Mouse (Mus musculus): ENCODE results near the gene Ahsg. TPM values are rescaled to one million over a fixed set of nuclear protein-coding genes. Genes with fewer than 3 reads are reported as not detected.

Ahsg gene
- 0.55 and 1.6 TPM in 2 replicates for polyA plus RNA-seq (2015; fragmentation: Nextera tagmentation; extraction: Ambion mirVana)

GRCm38 (mm10) chr16:22890683-22891510 lies at the start of gene Ahsg:
Gene Ahsg (plus strand): TSS chr16:22891277.
- Histone ChIP-seq H3K4me2 (replicated peaks; ENCODE audit: low read depth) (no peak within 1 kb of the TSS), H3K27me3 (replicated peaks; ENCODE audit: control insufficient read depth, insufficient read depth, low read length) (no peaks in the 10 kb centered on the region), H3K9ac (ENCODE audit: low read depth, low read length) (no peak within 1 kb of the TSS), H3K27ac (ENCODE audit: low read depth, low read length) (no peak within 1 kb of the TSS), H3K4me1 (replicated peaks; ENCODE audit: control insufficient read depth, insufficient read depth, low read length) (no peaks in the 10 kb centered on the region), H3K36me3 (ENCODE audit: control insufficient read depth, insufficient read depth) (no peaks in the 10 kb centered on the region), H3K9me3 (ENCODE audit: control insufficient read depth) (no peaks in the 10 kb centered on the region), H3K4me3 (ENCODE audit: low read depth, low read length) (no peak within 1 kb of the TSS)
- 83% methylated on average over 11 of the region's 11 CpGs for WGBS
- TF ChIP-seq CTCF (IDR thresholded peaks at IDR 0.05; ENCODE audit: low read depth): no peak
- ATAC-seq: no peak

DNA sequence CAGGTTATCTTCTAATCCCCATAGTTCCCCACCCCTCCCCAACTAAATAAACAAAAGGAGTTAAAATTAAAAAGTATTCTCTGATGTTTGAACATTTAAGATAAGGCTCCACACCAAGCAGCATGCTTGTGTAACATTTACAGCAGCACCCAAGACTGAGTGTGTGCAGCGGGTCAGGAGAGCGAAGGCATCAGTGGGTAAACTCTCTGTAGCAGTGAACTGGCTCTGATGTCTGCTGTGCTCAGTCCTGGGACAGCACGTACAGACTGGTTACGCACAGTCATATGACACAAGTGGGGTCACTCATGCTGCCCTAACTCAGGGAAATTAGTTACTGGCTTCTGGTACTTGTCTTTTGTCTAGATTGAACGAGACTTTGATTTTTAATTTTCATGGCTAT lies 48.2 kb upstream of the Ahsg start:
- H3K4me3 ChIP-seq (ENCODE audit: low read depth, low read length): no peak overlapping the region
- H3K27ac ChIP-seq (ENCODE audit: low read depth, low read length): no peak overlapping the region
- no peaks in the 10 kb centered on the region for H3K4me1 ChIP-seq (replicated peaks; ENCODE audit: control insufficient read depth, insufficient read depth, low read length)
- no peak overlapping the region for H3K9ac ChIP-seq (ENCODE audit: low read depth, low read length)
- peaks cover 17% of the 10 kb centered on the region; the same call in 1 of the 2 replicates for H3K36me3 ChIP-seq (ENCODE audit: control insufficient read depth, insufficient read depth)
- H3K27me3 ChIP-seq (replicated peaks; ENCODE audit: control insufficient read depth, insufficient read depth, low read length): no peaks in the 10 kb centered on the region
- 78% methylated on average over 5 of the region's 5 CpGs for WGBS
- no peaks in the 10 kb centered on the region for H3K9me3 ChIP-seq (ENCODE audit: control insufficient read depth)
- TF ChIP-seq CTCF (IDR thresholded peaks at IDR 0.05; ENCODE audit: low read depth): no peak
- no peak overlapping the region for H3K4me2 ChIP-seq (replicated peaks; ENCODE audit: low read depth)
- no peak for ATAC-seq

GRCm38 (mm10) chr16:22844061-22844801 lies 46.8 kb upstream of the Ahsg start:
- no peak for TF ChIP-seq CTCF (IDR thresholded peaks at IDR 0.05; ENCODE audit: low read depth)
- Histone ChIP-seq H3K4me3 (ENCODE audit: low read depth, low read length) (peak overlapping the region; percentile 49), H3K9ac (ENCODE audit: low read depth, low read length) (peak overlapping the region; percentile 59), H3K27ac (ENCODE audit: low read depth, low read length) (peak overlapping the region; percentile 50), H3K9me3 (ENCODE audit: control insufficient read depth) (no peaks in the 10 kb centered on the region), H3K4me2 (replicated peaks; ENCODE audit: low read depth) (peak overlapping the region; percentile 96), H3K36me3 (ENCODE audit: control insufficient read depth, insufficient read depth) (peaks cover 8% of the 10 kb centered on the region; the same call in 1 of the 2 replicates), H3K4me1 (replicated peaks; ENCODE audit: control insufficient read depth, insufficient read depth, low read length) (no peaks in the 10 kb centered on the region), H3K27me3 (replicated peaks; ENCODE audit: control insufficient read depth, insufficient read depth, low read length) (no peaks in the 10 kb centered on the region)
- peak; percentile 84 for ATAC-seq
- 2% methylated on average over 25 of the region's 26 CpGs for WGBS

DNA sequence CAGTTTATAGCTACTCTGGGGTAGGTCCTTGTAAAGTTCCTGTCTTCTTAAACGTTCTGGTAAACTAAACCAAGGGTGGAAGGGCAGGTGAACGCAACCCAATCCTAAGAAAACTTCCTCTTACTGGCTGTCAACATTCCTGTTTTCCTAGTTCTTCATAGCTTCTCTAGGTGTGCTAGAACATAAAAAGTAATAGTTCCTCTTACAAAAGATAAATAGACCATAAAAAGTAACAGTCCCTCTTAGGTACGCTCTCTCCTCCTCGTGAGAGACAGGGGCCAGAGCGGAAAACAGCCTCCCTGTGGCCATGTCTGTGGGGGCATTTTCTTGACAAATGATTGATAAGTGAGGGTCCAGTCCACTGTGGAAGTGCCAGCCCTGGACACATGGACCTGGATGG lies 46.2 kb upstream of the Ahsg start:
- peak; percentile 54 for ATAC-seq
- Histone ChIP-seq H3K4me1 (replicated peaks; ENCODE audit: control insufficient read depth, insufficient read depth, low read length) (no peaks in the 10 kb centered on the region), H3K4me3 (ENCODE audit: low read depth, low read length) (peak overlapping the region; percentile 49), H3K36me3 (ENCODE audit: control insufficient read depth, insufficient read depth) (peaks cover 7% of the 10 kb centered on the region; the same call in 1 of the 2 replicates), H3K27ac (ENCODE audit: low read depth, low read length) (peak overlapping the region; percentile 50; the same call in 1 of the 2 replicates), H3K27me3 (replicated peaks; ENCODE audit: control insufficient read depth, insufficient read depth, low read length) (no peaks in the 10 kb centered on the region), H3K4me2 (replicated peaks; ENCODE audit: low read depth) (peak overlapping the region; percentile 96), H3K9ac (ENCODE audit: low read depth, low read length) (0 out of 2 replicates have a peak overlapping the region, but pooled peaks have one; percentile 59), H3K9me3 (ENCODE audit: control insufficient read depth) (no peaks in the 10 kb centered on the region)
- WGBS: 24% methylated on average over 5 of the region's 5 CpGs
- TF ChIP-seq CTCF (IDR thresholded peaks at IDR 0.05; ENCODE audit: low read depth): no peak

GRCm38 (mm10) chr16:22845481-22845880 lies 45.6 kb upstream of the Ahsg start:
- TF ChIP-seq CTCF (IDR thresholded peaks at IDR 0.05; ENCODE audit: low read depth): no peak
- peaks cover 7% of the 10 kb centered on the region; the same call in 1 of the 2 replicates for H3K36me3 ChIP-seq (ENCODE audit: control insufficient read depth, insufficient read depth)
- H3K4me1 ChIP-seq (replicated peaks; ENCODE audit: control insufficient read depth, insufficient read depth, low read length): no peaks in the 10 kb centered on the region

DNA sequence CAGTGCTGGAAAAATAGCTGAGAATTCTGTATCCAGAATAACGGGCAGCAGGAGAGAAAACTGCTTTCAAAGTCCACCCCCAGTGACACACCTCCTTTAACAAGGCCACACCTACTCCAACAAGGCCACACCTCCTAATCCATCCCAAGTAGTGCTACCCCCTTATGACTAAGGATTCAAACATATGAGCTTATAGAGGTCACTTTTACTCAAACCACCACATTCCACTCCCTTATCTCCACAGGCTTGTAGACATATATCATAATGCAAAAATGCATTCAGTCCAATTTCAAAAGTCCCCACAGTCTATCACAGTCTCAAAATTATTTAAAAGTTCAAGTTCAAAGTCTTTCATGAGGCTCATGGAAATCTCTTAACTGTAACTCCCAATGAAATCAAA lies 43.4 kb upstream of the Ahsg start:
- H3K4me3 ChIP-seq (ENCODE audit: low read depth, low read length): no peak overlapping the region
- no peak overlapping the region for H3K4me2 ChIP-seq (replicated peaks; ENCODE audit: low read depth)
- no peak for ATAC-seq
- H3K4me1 ChIP-seq (replicated peaks; ENCODE audit: control insufficient read depth, insufficient read depth, low read length): no peaks in the 10 kb centered on the region
- no peak for TF ChIP-seq CTCF (IDR thresholded peaks at IDR 0.05; ENCODE audit: low read depth)
- WGBS: 84% methylated on average over 1 of the region's 1 CpGs
- H3K9ac ChIP-seq (ENCODE audit: low read depth, low read length): no peak overlapping the region
- H3K27me3 ChIP-seq (replicated peaks; ENCODE audit: control insufficient read depth, insufficient read depth, low read length): no peaks in the 10 kb centered on the region
- no peaks in the 10 kb centered on the region for H3K9me3 ChIP-seq (ENCODE audit: control insufficient read depth)
- no peaks in the 10 kb centered on the region for H3K36me3 ChIP-seq (ENCODE audit: control insufficient read depth, insufficient read depth)
- H3K27ac ChIP-seq (ENCODE audit: low read depth, low read length): no peak overlapping the region

More at GRCm38 (mm10) chr16:22845481-22845880, 45.6 kb upstream of the Ahsg start:
- H3K4me3 ChIP-seq (ENCODE audit: low read depth, low read length): no peak overlapping the region
- no peak overlapping the region; the same call in 1 of the 2 replicates for H3K4me2 ChIP-seq (replicated peaks; ENCODE audit: low read depth)
- no peaks in the 10 kb centered on the region for H3K27me3 ChIP-seq (replicated peaks; ENCODE audit: control insufficient read depth, insufficient read depth, low read length)
- 84% methylated on average over 4 of the region's 4 CpGs for WGBS
- H3K27ac ChIP-seq (ENCODE audit: low read depth, low read length): no peak overlapping the region
- ATAC-seq: no peak
- no peaks in the 10 kb centered on the region for H3K9me3 ChIP-seq (ENCODE audit: control insufficient read depth)
- no peak overlapping the region for H3K9ac ChIP-seq (ENCODE audit: low read depth, low read length)

Data from intestine, postnatal 0 days (tissue).